Mouse (Mus musculus) layer of hippocampus, postnatal 10 days (tissue): Measurements from ENCODE around the gene Adh4. TPM values are rescaled to one million over a fixed set of nuclear protein-coding genes. Genes with fewer than 3 reads are reported as not detected.
A peak's percentile ranks its signal among the peaks of the same experiment; 100 is the strongest.
"Not testable (repeated sequence)": the region's sequence is repeated elsewhere in the genome, so short reads cannot be mapped to it uniquely, and the experiment has no call there.

Experiments used
- DNase-seq, 2 experiments: peaks; one replicate each; pipeline ENCODE4 v3.0.0; 2021; ENCODE audit warnings: low spot score in 2 of 2
- long read RNA-seq: library from polyadenylated mRNA; stranded (forward); transcript quantifications from one replicate; pipeline ENCODE4 v2.0.0, GENCODE M21; 2023
- total RNA-seq, 2 experiments: library from RNA; stranded (reverse); gene quantifications; 2 replicates each; pipeline ENCODE4 v1.2.3; 2021

The Adh4 gene
- not detected for total RNA-seq
- long read RNA-seq, result 0 reads

DNA sequence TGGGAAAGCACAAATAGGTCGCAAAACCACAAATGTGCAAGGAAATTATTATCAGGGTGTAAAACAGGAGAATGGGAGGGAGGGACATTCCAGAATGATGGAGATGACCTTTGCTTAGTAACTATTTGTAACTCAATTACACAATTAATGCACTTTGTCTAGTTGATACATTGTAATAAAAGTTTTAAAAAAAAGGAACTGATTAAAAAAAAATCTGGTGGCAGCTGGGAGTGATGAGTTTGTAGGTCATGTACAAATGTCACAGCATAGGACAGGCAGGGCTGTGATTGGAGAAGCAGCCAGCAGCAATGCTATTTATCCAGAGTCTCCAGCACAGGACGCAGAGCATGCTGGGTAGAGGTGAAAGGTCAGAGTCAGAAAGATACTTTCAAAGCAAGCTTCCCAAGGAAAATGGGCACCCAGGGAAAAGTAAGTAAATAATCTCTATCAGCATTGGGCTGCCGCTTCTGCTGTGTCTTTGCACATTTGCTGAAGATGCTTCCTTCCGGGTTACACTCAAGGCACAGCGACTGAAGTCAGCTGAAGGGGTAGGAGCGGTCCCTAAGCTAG is at the start of gene Adh4:
Adh4 (plus strand) TSS at position 346 of the 570 bp plus-strand sequence.
- no peak for DNase-seq

DNA sequence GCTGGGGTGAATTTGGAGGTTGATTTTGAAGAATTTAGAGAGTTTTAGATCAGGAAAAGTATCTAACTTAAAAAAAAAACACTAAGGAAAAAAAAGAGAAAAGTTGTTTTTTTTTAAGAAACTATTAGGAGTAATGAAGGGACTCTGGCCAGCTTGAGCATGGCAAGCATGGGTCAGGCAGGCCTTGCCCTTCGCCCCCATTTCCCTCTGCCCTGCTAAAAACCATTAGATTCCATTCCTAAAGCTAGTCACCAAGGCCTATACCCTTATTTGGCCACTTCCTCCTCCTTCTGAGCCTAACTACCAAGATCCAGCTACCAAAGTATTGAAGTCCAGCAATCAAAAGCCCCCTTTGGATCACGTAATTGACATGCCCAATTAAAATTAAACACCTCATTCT is 49.1 kb upstream of the Adh4 start:
- DNase-seq, result no peak

DNA sequence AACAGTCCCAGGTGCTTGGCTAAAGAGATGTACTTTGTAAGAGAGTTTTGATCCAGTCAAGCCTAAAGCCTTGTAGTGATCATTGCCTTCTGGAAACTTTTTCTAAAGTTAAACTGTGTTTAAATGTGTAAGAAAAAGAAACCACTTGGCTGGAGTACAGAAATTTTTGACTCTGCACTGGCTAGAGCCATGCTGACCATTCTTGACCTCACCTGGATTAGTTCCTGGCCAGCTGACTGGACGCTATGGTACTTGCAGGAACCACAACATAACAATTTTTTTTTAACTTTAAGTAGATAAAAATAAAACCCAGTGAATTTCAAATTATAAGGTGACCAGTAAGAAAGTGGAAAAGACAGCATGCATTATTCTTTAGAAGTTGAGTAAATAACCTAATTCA is 45.7 kb upstream of the Adh4 start:
- DNase-seq, result no peak

DNA sequence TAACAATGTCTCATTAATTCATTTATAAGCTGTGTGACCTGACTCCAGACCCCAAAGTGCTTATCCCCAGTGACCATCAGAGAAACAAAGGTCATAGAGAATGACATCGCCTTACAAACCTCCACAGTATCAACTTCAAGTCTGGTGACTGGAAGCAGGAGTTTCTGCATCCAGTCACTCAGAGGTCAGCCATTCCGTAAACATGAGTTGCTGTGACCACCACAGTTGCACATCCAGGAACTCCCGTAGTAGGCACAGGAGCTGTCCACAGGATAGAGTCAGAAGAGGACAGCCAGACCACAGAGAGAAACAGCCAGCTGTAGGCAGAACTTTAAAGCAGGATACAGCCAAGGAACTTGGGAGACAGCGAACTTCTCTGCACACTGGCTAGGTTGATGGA is 45.0 kb upstream of the Adh4 start:
- not testable (repeated sequence) for DNase-seq

DNA sequence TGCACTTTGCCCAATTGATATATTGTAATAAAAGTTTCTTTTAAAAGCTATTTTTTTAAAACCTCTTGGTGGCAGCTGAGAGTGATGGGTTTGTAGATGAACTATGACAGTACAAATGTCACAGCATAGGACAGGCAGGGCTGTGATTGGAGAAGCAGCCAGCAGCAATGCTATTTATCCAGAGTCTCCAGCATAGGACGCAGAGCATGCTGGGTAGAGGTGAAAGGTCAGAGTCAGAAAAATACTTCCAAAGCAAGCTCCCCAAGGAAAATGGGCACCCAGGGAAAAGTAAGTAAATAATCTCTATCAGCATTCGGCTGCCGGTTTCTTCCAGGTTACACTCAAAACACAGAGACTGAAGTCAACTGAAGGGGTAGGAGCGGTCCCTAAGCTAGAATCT is 41.3 kb upstream of the Adh4 start:
- DNase-seq, result no peak

DNA sequence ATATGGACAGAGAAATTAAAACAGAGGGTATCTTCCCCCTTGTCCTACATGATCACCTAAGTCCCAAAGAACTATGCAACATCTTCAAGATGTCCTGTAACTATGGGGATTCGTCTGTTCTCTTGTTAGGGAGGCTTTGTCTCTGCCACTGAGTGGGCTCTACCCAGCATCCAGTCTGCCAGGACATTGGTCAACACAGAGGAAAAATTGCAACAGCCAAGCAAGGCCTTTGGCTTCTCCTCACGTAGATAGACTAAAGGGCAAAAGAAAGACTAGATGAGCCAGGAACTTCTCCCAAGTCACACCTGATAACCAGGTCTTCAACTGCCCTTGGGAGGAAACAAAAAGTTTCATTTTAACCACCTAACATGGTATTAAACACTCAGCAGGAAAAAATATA is 40.1 kb upstream of the Adh4 start:
- no peak for DNase-seq

DNA sequence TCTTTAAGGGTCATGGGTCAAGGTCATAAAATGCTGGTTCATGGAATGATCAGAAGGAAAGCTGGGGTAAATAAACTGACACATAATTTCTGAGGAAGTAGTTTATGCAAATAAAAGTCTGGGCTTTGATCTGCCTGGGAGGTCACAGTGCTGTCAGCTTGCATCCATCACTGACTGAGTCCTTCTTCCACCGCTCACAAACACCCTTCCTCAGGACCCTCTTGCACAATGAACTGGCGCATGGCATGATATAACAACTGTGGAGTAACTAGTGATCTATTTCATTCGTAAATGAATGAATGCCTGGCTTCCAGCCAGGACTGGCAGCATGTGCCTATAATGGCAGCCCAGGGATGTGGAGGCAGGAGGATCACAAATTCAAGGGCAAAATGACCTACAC is 34.1 kb upstream of the Adh4 start:
- no peak for DNase-seq

DNA sequence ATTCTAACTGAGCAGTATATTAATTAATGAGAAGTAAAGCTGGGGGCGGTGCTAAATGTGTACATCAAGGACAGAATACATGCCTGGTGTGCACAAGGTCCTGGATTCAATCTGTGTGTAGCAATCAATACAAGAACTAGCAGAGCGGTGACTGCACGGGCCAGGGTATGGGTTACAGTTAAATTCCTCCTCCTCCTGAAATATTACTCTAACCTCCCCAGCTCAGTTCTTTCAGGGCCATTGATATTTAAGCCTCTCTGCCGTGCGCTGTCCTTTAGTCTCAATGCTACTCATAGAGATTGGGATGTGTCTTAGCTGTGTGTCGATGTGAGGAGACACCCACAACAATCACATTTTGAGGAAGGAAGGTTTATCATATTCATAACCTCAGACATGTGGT is 28.1 kb upstream of the Adh4 start:
- no peak for DNase-seq

DNA sequence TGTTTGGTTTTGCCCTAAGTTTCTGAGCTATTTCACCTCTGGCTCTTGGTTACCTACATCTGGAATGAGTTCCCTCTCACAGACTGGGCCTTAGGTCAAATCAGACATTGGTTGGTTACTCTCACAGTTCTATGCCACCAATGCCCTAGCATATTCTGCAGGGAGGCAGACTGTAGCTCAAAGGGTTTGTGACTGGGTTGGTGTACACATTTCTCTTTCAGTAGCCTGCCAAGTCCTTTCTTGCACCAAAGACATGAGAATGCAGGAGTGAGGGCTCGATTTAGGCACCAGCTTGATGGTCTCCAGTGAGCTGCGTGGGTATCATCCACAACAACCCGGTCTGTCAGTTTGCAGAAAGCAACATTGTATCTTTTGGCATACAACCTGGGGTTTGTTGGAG is 10.4 kb upstream of the Adh4 start:
- no peak for DNase-seq

DNA sequence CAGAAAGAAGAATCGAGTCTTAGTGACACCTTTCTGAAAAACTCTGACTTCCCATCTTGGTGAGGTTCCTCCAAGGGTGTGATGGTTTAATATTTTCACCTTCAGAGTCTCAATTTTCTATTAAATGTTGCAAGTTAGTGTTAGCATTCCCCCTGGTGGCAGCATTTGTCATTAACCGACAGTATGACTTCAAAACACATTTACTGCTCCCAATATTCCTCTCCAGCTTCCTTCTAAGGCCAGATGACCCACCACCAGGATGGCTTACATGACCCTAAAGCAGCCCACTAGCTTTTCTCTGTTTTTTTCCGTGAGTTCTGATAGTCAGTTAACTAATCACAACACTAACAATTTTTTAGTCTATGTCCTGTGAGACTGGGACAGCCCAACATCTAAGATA is 9.9 kb upstream of the Adh4 start:
- peak; percentile 61 to 73 for DNase-seq

DNA sequence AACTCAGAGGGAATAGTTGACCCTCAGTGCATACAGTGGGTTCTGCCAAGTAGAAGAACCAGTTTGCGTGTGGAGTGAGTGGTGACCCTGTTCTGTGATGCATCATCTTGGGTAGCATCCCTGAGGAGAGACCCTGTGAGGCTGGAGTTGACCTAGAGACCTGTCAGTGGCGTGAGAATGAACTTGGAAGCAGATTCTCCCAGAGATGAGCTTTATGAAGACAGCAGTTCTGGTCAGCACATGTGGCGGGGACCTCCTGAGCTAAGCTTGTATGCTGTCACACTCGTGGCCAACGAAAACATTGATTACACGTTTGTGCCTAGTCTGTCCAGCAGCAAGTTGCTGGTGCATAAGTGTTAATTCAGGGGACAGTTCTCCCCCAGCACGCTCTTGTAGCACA is 9.4 kb upstream of the Adh4 start:
- DNase-seq, result no peak

DNA sequence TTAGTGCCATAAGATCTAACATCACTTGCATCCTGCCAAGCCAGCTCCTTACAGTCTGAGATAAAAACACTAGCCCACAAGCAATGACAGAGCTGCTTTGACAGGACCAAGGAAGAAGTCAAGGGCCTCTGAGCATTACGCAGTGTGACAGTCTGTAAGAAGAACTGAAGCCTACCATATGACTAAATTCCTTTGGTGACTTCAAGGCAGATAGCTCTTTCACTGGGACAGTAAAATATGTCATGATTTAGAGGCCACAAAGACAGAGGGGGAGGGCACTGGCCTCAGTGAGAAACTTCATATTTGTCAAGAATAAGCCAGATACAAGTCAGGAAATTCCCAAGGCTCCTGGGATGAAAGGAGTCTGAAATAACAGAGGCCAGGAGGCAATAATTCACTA is 7.3 kb upstream of the Adh4 start:
- no peak for DNase-seq

DNA sequence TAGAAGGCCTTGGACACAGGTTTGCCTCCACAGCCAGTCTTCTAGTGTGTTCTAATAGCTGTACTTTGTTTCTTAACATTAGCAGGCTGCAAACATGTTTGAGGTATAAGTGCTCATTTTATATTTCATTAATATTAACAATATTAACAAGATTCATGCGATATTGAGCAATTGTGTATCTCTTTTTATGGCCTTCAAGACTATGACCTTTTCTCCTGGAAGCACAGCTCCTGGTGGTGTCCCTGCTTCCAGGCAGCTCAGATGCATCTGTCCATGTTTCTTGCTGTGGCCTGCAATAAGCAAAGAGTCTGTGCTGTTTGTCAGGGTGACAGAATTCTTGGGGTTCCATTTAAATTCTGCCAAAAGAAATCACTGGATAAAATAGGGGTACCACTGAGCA is 5.7 kb upstream of the Adh4 start:
- no peak for DNase-seq

DNA sequence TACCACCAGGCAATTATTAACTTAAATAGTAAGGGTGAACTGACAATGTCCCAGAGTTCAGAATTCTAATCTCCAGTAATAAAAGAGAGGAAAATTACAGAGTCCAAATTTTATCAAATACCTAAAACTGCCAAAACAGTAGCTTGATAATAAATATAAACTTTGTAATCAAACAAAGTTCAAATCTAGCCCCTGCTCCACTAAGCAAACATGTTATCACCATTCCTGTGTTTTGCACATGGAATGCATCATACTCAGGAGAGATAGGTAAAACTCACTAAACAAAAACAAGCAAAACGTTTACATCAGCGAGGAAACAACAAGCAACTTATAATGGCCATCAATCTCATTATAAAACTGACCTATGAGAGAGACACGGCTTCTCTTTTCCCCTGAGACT is 5.1 kb upstream of the Adh4 start:
- no peak for DNase-seq

DNA sequence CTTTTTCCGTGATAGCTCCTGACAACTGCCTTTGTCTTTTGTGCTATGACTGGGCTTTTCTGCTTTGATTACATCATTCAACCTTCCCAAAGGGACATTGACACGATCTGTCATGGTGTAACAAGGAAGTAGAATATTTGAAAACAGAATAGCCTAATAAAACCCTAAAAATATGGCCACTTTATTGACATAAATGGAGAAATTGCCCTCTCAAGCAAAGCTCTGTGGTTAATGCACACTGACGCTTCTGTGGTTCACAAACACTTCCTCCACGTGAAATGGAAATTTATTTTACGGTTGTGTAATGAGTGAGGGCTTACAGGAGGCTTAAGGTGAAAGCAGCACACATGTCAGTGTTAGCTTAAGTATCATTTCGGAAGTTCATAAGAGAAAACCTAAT is 4.1 kb downstream of the Adh4 start:
- DNase-seq, result no peak

DNA sequence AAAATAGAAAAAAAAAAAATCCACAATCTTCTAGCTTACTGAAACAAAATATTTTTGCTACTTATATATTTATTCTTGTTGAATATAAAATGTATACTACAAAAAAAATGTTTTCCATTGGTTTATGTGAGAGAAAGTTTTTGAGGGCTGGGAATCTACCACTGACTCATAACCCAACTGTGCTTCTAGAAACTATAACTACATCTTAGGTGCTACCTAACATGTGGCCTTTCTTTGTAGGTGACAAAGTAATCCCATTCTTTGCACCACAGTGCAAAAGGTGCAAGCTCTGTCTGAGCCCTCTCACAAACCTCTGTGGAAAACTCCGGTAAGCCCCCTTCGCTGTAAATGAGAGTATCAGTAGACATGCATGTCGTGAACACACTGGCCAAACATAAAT is 5.1 kb downstream of the Adh4 start:
- no peak for DNase-seq

DNA sequence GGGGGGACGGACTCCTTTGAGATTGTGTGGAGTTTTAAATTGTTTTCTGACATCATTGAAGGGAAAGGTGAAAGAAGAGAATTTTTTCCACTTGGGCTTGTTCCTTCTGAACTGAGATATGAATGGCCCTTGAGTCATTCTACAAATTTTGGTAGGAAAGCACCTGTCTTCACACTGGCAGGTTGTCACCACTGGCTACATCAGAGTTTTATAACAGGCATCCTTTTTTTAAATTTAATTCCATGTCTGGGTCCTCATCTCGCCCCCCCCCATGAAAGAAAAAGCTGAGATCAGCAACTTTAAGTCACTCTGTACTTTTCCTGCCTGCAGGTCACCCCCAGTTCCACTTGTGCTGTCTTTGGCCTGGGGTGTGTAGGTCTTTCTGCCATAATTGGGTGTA is 8.4 kb downstream of the Adh4 start:
- DNase-seq, result no peak

DNA sequence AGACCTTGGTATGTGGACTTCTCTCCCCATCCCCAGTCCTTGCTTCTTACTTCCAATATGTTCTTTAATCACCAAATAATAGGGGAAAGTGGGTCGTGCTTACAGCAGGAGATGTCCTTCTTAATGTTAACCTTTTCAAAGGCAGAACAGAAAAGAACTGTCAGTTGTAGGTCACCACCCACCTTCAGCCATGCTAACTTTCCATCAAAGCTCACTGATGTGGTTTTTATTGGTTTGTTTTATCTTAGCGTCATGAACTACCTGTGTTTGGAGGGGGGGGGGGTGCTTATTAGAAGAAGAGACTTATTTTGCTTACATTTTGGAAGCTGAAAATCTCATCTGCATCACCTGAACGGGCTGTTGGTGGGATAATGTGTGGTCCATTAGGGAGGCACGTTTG is 9.0 kb downstream of the Adh4 start:
- DNase-seq, result no peak

DNA sequence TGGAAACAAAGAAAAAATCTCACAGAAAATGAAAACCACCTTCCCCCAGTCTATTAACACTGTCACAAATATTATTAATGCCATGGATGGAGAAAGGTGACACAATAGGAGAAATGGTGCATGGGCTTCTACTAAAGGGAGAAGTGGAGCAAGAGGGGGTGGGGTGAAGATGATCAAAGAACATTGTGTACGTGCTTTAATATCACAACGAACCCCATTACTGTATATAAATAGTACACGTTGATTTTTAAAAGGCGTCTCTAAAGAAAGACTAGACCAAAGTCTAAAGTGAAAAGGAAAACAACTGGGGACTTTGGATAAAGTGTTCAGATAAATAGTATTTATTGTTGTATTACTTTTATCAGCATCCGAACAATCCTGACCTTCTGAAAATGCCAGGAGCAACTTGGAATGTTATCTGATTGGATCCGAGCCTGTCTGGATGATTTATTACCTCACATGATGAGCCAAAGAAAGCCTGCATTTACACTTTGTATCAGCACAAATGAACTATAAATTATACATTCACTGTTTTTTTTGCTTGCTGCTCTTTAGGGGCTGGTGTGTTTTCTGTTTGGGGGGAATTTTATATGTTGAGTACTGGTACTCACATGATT is 15.2 kb downstream of the Adh4 start:
- no peak for DNase-seq

DNA sequence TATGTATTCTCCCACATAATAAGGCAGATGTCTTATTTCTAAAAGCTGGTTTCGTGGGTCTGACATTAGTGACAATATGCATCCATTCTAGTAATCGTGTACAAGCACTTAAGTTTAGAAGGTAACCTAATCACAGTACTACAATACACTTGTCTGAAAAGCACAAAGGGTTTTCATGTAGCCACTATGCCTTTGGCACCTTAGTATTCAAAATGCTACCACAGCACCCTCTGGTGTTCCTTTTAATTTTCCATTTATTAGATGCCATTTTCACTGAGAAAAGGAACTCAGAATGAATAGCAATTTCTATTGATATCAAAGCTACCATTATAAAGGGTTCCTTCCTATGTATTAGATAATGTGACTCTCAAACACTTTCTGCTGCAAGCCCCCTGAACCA is 16.6 kb downstream of the Adh4 start:
- no peak for DNase-seq

DNA sequence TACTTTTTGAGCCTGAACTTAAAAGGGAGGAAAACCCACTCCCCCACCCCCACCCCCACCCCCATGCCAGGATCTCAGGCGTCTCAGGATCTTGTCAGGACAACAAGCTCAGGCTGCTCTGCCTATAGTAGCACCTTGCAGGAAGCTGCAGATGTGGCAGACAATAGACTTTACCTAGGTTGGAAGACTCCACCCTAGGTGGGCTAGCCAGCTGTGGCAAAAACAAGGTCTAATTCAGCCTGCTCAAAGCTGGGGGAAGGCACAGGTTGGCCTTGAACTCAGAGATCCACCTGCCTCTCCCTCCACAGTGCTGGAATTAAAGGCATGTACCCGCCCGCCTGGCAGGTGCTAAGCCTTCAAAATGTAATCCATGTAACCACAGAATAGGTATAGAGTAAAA is 23.4 kb downstream of the Adh4 start:
- no peak for DNase-seq

DNA sequence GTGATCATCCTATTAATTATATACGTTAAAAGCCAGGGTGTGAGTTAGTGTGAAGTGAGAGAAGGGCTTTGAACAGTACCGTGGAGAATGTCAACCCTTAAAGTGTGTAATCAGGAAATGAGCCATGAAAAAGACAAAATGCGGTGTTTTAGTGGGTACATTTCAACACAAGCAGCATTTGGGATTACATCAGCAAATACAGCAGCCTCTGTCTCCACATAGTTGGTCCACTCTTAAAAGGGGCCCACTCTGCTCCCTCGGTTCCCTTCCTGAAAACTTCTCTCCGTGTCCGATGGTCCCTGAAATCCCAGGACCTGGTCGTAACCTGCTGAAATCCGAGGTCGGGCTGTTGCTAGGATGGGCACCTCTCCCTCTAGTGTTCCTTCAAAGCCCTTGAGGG is 26.9 kb downstream of the Adh4 start:
- no peak for DNase-seq

DNA sequence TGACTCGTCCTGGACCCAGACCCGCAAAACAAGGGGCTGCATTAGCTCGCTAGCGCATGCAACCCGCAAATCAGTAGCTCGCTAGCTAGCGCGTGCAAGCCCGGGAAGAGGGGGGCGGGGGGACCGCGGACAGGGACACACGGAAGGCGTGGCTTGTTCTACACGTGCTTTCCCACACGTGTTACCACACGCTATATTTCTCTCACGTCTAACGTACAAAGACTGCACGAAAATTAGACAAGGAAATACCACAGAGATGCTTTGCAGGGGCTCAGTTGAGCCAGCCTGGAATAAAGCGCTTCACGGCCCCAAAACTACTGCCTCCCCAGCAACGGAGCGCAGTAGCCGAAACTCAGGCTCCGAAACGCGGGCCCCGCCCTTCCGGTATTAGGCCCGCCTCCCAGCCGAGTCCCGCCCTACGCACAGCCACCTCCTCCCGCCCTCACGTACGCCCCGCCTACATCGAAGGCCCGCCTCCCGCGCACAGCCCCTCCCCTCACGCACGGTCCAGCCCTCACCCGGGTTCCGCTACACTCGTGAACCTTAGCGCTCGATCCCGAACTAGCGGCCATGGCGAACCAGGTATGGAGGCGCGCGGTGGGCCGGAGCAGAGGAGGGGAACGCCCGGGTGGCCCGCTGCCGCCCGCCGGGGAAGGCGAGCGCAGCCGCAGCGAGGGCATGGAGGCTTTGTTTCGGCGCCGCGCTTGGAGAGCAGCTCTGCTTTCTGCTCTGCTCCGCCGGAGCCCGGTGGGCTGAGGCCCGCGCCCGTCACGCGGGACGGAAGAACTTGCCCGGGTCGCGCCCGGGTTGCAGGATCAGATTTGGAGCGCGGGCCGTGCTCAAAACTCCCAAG is 27.6 kb downstream of the Adh4 start, which contains the start of gene Adh5:
Adh5 (plus strand) TSS at position 482 of the 853 bp plus-strand sequence.
- peak; percentile 84 to 90 for DNase-seq
